ENCODE assay signal across 8 mouse cellular contexts in genomic region chr5:100499831-100500304, GRCm38 (mm10). TPM values are rescaled to one million over a fixed set of nuclear protein-coding genes. Genes with fewer than 3 reads are reported as not detected.
DNase-seq lines count a peak whose midpoint lies in the region; ATAC-seq lines count a peak whose summit lies in the region.

No protein-coding gene starts in this region.

- H3K27ac ChIP-seq in forebrain, embryonic 16.5 days (ENCODE audit: low read length), result peak overlapping the region; percentile 60
- H3K27ac ChIP-seq in hindbrain, embryonic 16.5 days (ENCODE audit: low read depth, low read length), result peak overlapping the region; percentile 70; the same call in 1 of the 2 replicates
- H3K27ac ChIP-seq in limb, embryonic 13.5 days, result peak overlapping the region; percentile 33
- H3K27ac ChIP-seq in midbrain, embryonic 15.5 days, result peak overlapping the region; percentile 73

- H3K36me3 ChIP-seq in forebrain, embryonic 16.5 days (ENCODE audit: control insufficient read depth, insufficient read depth), result no peaks in the 10 kb centered on the region
- no peaks in the 10 kb centered on the region for H3K36me3 ChIP-seq in hindbrain, embryonic 16.5 days (ENCODE audit: control insufficient read depth, insufficient read depth, low read length)
- no peaks in the 10 kb centered on the region for H3K36me3 ChIP-seq in limb, embryonic 13.5 days
- no peaks in the 10 kb centered on the region for H3K36me3 ChIP-seq in midbrain, embryonic 15.5 days (replicated peaks)

- 0% methylated on average over 37 of the region's 41 CpGs for WGBS in forebrain, embryonic 16.5 days
- WGBS in hindbrain, embryonic 16.5 days, result 0% methylated on average over 37 of the region's 41 CpGs
- 0% methylated on average over 41 of the region's 41 CpGs for WGBS in limb, embryonic 13.5 days
- WGBS in midbrain, embryonic 15.5 days, result under 1% methylated on average over 41 of the region's 41 CpGs

- no peaks in the 10 kb centered on the region for H3K9me3 ChIP-seq in forebrain, embryonic 16.5 days (ENCODE audit: control insufficient read depth, low read length)
- H3K9me3 ChIP-seq in hindbrain, embryonic 16.5 days (ENCODE audit: control insufficient read depth, low read length), result no peaks in the 10 kb centered on the region
- no peaks in the 10 kb centered on the region for H3K9me3 ChIP-seq in limb, embryonic 13.5 days
- H3K9me3 ChIP-seq in midbrain, embryonic 15.5 days, result no peaks in the 10 kb centered on the region

- no peaks in the 10 kb centered on the region for H3K27me3 ChIP-seq in forebrain, embryonic 16.5 days (replicated peaks; ENCODE audit: control insufficient read depth, insufficient read depth, low read length)
- no peaks in the 10 kb centered on the region for H3K27me3 ChIP-seq in hindbrain, embryonic 16.5 days (replicated peaks; ENCODE audit: control insufficient read depth, insufficient read depth, low read length)
- H3K27me3 ChIP-seq in limb, embryonic 13.5 days, result no peaks in the 10 kb centered on the region
- no peaks in the 10 kb centered on the region for H3K27me3 ChIP-seq in midbrain, embryonic 15.5 days (replicated peaks)

- H3K4me2 ChIP-seq in forebrain, embryonic 16.5 days (ENCODE audit: low read length), result peak overlapping the region; percentile 99
- peak overlapping the region; percentile 79 for H3K4me2 ChIP-seq in hindbrain, embryonic 16.5 days (ENCODE audit: low read length)
- H3K4me2 ChIP-seq in limb, embryonic 13.5 days (replicated peaks), result peak overlapping the region; percentile 96
- peak overlapping the region; percentile 97 for H3K4me2 ChIP-seq in midbrain, embryonic 15.5 days

- ATAC-seq in forebrain, embryonic 16.5 days, result no peak
- peak; percentile 29 for ATAC-seq in hindbrain, embryonic 16.5 days
- no peak for ATAC-seq in limb, embryonic 13.5 days (ENCODE audit: low FRiP score, low read depth)
- ATAC-seq in midbrain, embryonic 15.5 days (replicated peaks), result peak; percentile 38

- H3K4me1 ChIP-seq in forebrain, embryonic 16.5 days (replicated peaks; ENCODE audit: control insufficient read depth, insufficient read depth, low read length), result peaks cover 22% of the 10 kb centered on the region
- H3K4me1 ChIP-seq in hindbrain, embryonic 16.5 days (ENCODE audit: control insufficient read depth, insufficient read depth, low read depth, low read length), result peaks cover 16% of the 10 kb centered on the region
- H3K4me1 ChIP-seq in limb, embryonic 13.5 days, result peaks cover 21% of the 10 kb centered on the region
- H3K4me1 ChIP-seq in midbrain, embryonic 15.5 days, result peaks cover 25% of the 10 kb centered on the region

- H3K4me3 ChIP-seq in forebrain, embryonic 16.5 days (replicated peaks; ENCODE audit: low read length), result peak overlapping the region; percentile 75
- peak overlapping the region; percentile 63 for H3K4me3 ChIP-seq in hindbrain, embryonic 16.5 days (ENCODE audit: low read length)
- peak overlapping the region; percentile 83 for H3K4me3 ChIP-seq in limb, embryonic 13.5 days
- peak overlapping the region; percentile 94 for H3K4me3 ChIP-seq in midbrain, embryonic 15.5 days

- H3K9ac ChIP-seq in forebrain, embryonic 16.5 days (replicated peaks; ENCODE audit: low read depth, low read length), result peak overlapping the region; percentile 58
- H3K9ac ChIP-seq in hindbrain, embryonic 16.5 days (ENCODE audit: low read depth, low read length), result peak overlapping the region; percentile 57
- H3K9ac ChIP-seq in limb, embryonic 13.5 days, result peak overlapping the region; percentile 75
- peak overlapping the region; percentile 51 for H3K9ac ChIP-seq in midbrain, embryonic 15.5 days

- peak; percentile 21 for DNase-seq in kidney, adult 18-20 months
- no peak for DNase-seq in kidney, adult 11 months
- peak; percentile 30 for DNase-seq in cerebellum, adult 11-12 months
- DNase-seq in spleen, postnatal 4 days (ENCODE audit: low spot score in 2 of 2), result peak; percentile 60 to 81

RNA-seq across cellular contexts. Expression of gene Lin54, which starts 0.6 kb away (rescaled TPM):
- polyA plus RNA-seq in forebrain, embryonic 16.5 days (2015; fragmentation: Nextera tagmentation; extraction: Ambion mirVana), result 9.4 and 11.0 TPM in 2 replicates
- polyA plus RNA-seq in hindbrain, embryonic 16.5 days (2015; fragmentation: Nextera tagmentation; extraction: Ambion mirVana), result 7.7 and 8.8 TPM in 2 replicates
- 11.0 and 13.4 TPM in 2 replicates for polyA plus RNA-seq in limb, embryonic 13.5 days (2015; fragmentation: Nextera tagmentation; extraction: Ambion mirVana)
- polyA plus RNA-seq in midbrain, embryonic 15.5 days (2015; fragmentation: Nextera tagmentation; extraction: Ambion mirVana), result 7.1 and 8.2 TPM in 2 replicates

RNA-seq across cellular contexts. Expression of gene Cops4, which starts 18.2 kb away (rescaled TPM):
- polyA plus RNA-seq in forebrain, embryonic 16.5 days (2015; fragmentation: Nextera tagmentation; extraction: Ambion mirVana), result 191 and 196 TPM in 2 replicates
- polyA plus RNA-seq in hindbrain, embryonic 16.5 days (2015; fragmentation: Nextera tagmentation; extraction: Ambion mirVana), result 170 and 173 TPM in 2 replicates
- polyA plus RNA-seq in limb, embryonic 13.5 days (2015; fragmentation: Nextera tagmentation; extraction: Ambion mirVana), result 225 and 235 TPM in 2 replicates
- polyA plus RNA-seq in midbrain, embryonic 15.5 days (2015; fragmentation: Nextera tagmentation; extraction: Ambion mirVana), result 170 and 172 TPM in 2 replicates

Comparison
In these comparisons a context has a peak if more than half of its experiments do, and no peak if none do; other contexts are left out.
1. ATAC-seq: peak in hindbrain, embryonic 16.5 days (single experiment) and midbrain, embryonic 15.5 days (single experiment); none in forebrain, embryonic 16.5 days (single experiment) and limb, embryonic 13.5 days (single experiment).
2. Peak in every context shown above with its lines, with median percentiles within 50 percentile points of each other: H3K27ac ChIP-seq, H3K4me2 ChIP-seq, H3K4me3 ChIP-seq and H3K9ac ChIP-seq.